Mouse (Mus musculus) bone marrow, adult 2 months (tissue): ENCODE results near the gene Rrad.

Experiments used
- CTCF ChIP-seq: fragments of 200-500 bp; IDR thresholded peaks from 2 replicates; pipeline ENCODE4 v1.5.1; 2011; ENCODE audit warnings: low read length, control low read depth; ENCODE audit not compliant: control insufficient read depth, insufficient read depth
- POLR2A ChIP-seq: fragments of 200-500 bp; IDR thresholded peaks from 2 replicates; pipeline ENCODE4 v1.6.1; 2011; ENCODE audit warnings: low read depth, mild to moderate bottlenecking, control low read depth, low read length, borderline replicate concordance; ENCODE audit not compliant: control insufficient read depth

DNA sequence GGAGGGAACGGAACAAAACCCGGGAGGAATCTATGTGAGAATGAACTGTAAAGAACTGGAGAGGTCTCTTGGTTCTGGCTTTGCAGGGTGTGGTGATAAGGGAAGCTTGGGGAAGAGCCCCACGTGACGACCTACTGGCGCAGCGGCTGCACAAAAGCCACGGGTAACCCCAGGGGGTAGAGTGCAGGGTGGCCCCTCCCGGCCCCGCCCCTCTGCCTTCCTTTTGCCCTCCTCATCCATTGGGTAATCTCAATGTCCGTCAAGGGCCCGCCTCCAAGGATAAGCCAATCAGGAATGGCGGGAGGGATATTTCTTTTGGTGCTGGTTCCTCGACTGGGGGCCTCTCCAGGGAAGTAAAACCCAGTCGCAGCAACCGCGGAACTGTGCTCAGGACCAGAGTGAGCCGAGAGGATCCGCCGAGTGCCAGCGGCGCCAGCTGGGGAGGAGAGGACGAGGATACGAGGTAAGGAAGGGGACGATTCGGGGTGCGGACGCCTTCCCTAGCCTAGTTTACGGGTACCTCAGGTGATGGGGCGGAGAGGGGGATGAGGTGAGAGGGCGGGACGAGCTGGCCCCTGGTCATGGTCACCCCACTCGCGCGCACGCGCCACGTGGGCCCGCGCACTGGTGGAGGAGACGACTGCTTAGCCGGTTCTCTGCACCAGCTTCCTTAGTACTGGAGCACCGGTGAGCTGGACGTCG lies 39.8 kb downstream of the Rrad start, which contains the start of gene Pdp2:
- TF ChIP-seq POLR2A (peak; percentile 76; the same call in 1 of the 2 replicates), CTCF (no peak)
